Mouse (Mus musculus) brain, embryonic 14.5 days (tissue): ENCODE results near the gene Zpbp.

Source experiments
- CTCF ChIP-seq: fragments of 200-500 bp; IDR thresholded peaks from 2 replicates; pipeline ENCODE4 v1.5.1; 2012; ENCODE audit warnings: inconsistent platforms, mild to moderate bottlenecking, moderate library complexity, borderline replicate concordance; ENCODE audit not compliant: insufficient read depth, insufficient read length; ENCODE audit errors: extremely low read depth
- POLR2A ChIP-seq: fragments of 200-500 bp; IDR thresholded peaks from 2 replicates; pipeline ENCODE4 v1.6.1; 2012; ENCODE audit warnings: mild to moderate bottlenecking, inconsistent platforms, borderline replicate concordance; ENCODE audit not compliant: poor library complexity, insufficient read depth, insufficient read length, severe bottlenecking; ENCODE audit errors: extremely low read depth

GRCm38 (mm10) chr11:11393164-11393563 lies 69.0 kb downstream of the Zpbp start:
- TF ChIP-seq POLR2A (no peak), CTCF (no peak)
